9 mouse cellular contexts compared by ENCODE assay signal in genomic region chr2:119587383-119587782, GRCm38 (mm10). TPM values are rescaled to one million over a fixed set of nuclear protein-coding genes. Genes with fewer than 3 reads are reported as not detected.
DNase-seq lines count a peak whose midpoint lies in the region; ATAC-seq and TF ChIP-seq lines count a peak whose summit lies in the region.
"Had no signal": no experiment of that assay in that cellular context is flagged by ENCODE, and none has a peak within 500 bp of the region (broad histone marks: within the 10 kb centered on the region; RNA-seq: fewer than 3 reads in every experiment).

No protein-coding gene starts in this region.

- no peak for TF ChIP-seq EP300 in stomach, postnatal 0 days (optimal IDR thresholded peaks at IDR 0.05)

- no peak overlapping the region for H3K4me2 ChIP-seq in embryonic facial prominence, embryonic 14.5 days (ENCODE audit: low read depth, low read length)
- no peak overlapping the region for H3K4me2 ChIP-seq in stomach, postnatal 0 days (replicated peaks; ENCODE audit: low read depth)
- H3K4me2 ChIP-seq: limb, embryonic 13.5 days had no signal

- DNase-seq in gastrocnemius, adult 18-20 months (ENCODE audit: low spot score): peak; percentile 58
- no peak for DNase-seq in gastrocnemius, postnatal 25 days
- DNase-seq in adrenal gland, adult 8-10 months: peak; percentile 41
- DNase-seq in embryonic facial prominence, embryonic 14.5 days (ENCODE audit: low spot score): peak; percentile 33
- DNase-seq in kidney, postnatal 14 days: peak; percentile 73
- peak; percentile 76 for DNase-seq in stomach, postnatal 0 days (ENCODE audit: low spot score)

- no peak overlapping the region for H3K27ac ChIP-seq in embryonic facial prominence, embryonic 14.5 days (replicated peaks; ENCODE audit: low read depth, low read length)
- no peak overlapping the region for H3K27ac ChIP-seq in stomach, postnatal 0 days (replicated peaks)
- H3K27ac ChIP-seq: limb, embryonic 13.5 days had no signal

- TF ChIP-seq CTCF in C2C12 (IDR thresholded peaks at IDR 0.05; ENCODE audit: control insufficient read depth, insufficient read depth, insufficient read length): peak; percentile 53
- TF ChIP-seq CTCF in stomach, postnatal 0 days (IDR thresholded peaks at IDR 0.05; ENCODE audit: low read depth): peak; percentile 89

- H3K27me3 ChIP-seq in C2C12 (ENCODE audit: control insufficient read depth, insufficient read depth, insufficient read length): no peaks in the 10 kb centered on the region
- no peaks in the 10 kb centered on the region for H3K27me3 ChIP-seq in embryonic facial prominence, embryonic 14.5 days (replicated peaks; ENCODE audit: control insufficient read depth, insufficient read depth, low read length)
- H3K27me3 ChIP-seq in stomach, postnatal 0 days (ENCODE audit: control insufficient read depth, insufficient read depth, low read length): no peaks in the 10 kb centered on the region
- H3K27me3 ChIP-seq: limb, embryonic 13.5 days had no signal

- peaks cover 6% of the 10 kb centered on the region for H3K36me3 ChIP-seq in C2C12 (ENCODE audit: control insufficient read depth, insufficient read depth)
- peaks cover 8% of the 10 kb centered on the region; the same call in 1 of the 2 replicates for H3K36me3 ChIP-seq in embryonic facial prominence, embryonic 14.5 days (ENCODE audit: control insufficient read depth, insufficient read depth, low read length)
- no peaks in the 10 kb centered on the region; the same call in 1 of the 2 replicates for H3K36me3 ChIP-seq in stomach, postnatal 0 days (ENCODE audit: control insufficient read depth, insufficient read depth, low read length)

- 12% methylated on average over 4 of the region's 4 CpGs for WGBS in embryonic facial prominence, embryonic 14.5 days
- WGBS in stomach, postnatal 0 days: 17% methylated on average over 4 of the region's 4 CpGs

- H3K9ac ChIP-seq in embryonic facial prominence, embryonic 14.5 days (ENCODE audit: low read depth, low read length): no peak overlapping the region
- H3K9ac ChIP-seq in stomach, postnatal 0 days (ENCODE audit: low read length): no peak overlapping the region
- H3K9ac ChIP-seq: limb, embryonic 13.5 days had no signal

- H3K79me3 ChIP-seq in C2C12 (ENCODE audit: low read depth): no peaks in the 10 kb centered on the region

- H3K4me1 ChIP-seq in embryonic facial prominence, embryonic 14.5 days (ENCODE audit: control insufficient read depth, insufficient read depth, low read length): no peaks in the 10 kb centered on the region
- no peaks in the 10 kb centered on the region for H3K4me1 ChIP-seq in stomach, postnatal 0 days (replicated peaks; ENCODE audit: control insufficient read depth, insufficient read depth)
- H3K4me1 ChIP-seq: limb, embryonic 13.5 days had no signal

- H3ac ChIP-seq in C2C12 (ENCODE audit: control insufficient read depth, insufficient read length, low read depth): no peak overlapping the region

- H3K9me3 ChIP-seq in embryonic facial prominence, embryonic 14.5 days (ENCODE audit: control insufficient read depth, low read length): no peaks in the 10 kb centered on the region
- H3K9me3 ChIP-seq in stomach, postnatal 0 days (ENCODE audit: control insufficient read depth, low read length): no peaks in the 10 kb centered on the region
- H3K9me3 ChIP-seq: limb, embryonic 13.5 days had no signal

- H3K79me2 ChIP-seq in C2C12 (ENCODE audit: control insufficient read depth, insufficient read depth): no peaks in the 10 kb centered on the region

- no peak for ATAC-seq in embryonic facial prominence, embryonic 14.5 days (ENCODE audit: low read depth)
- ATAC-seq in megakaryocyte, adult 5-6 weeks (ENCODE audit: poor library complexity, severe bottlenecking): peak; percentile 90
- peak; percentile 70 for ATAC-seq in stomach, postnatal 0 days (ENCODE audit: low FRiP score, low TSS enrichment)

- no peak overlapping the region for H3K4me3 ChIP-seq in C2C12 (ENCODE audit: insufficient read depth, poor library complexity, severe bottlenecking)
- H3K4me3 ChIP-seq in embryonic facial prominence, embryonic 14.5 days (ENCODE audit: low read depth, low read length): no peak overlapping the region
- H3K4me3 ChIP-seq in stomach, postnatal 0 days (ENCODE audit: low read depth, low read length): no peak overlapping the region
- H3K4me3 ChIP-seq: limb, embryonic 13.5 days had no signal

TF ChIP-seq in C2C12, 6 proteins besides CTCF, POLR2A, EP300 and RAD21:
- no peak for TF ChIP-seq MAX (IDR thresholded peaks at IDR 0.05)
- no peak for TF ChIP-seq CEBPB (IDR thresholded peaks at IDR 0.05; ENCODE audit: low read depth)
- TF ChIP-seq MYOG (IDR thresholded peaks at IDR 0.05; ENCODE audit: control insufficient read depth, extremely low read depth, insufficient read length): no peak
- TF ChIP-seq USF1 (IDR thresholded peaks at IDR 0.05; ENCODE audit: low read depth): no peak
- TF ChIP-seq MYOD1 (IDR thresholded peaks at IDR 0.05; ENCODE audit: control insufficient read depth, insufficient read length, low read depth): no peak
- TF ChIP-seq FOSL1 (IDR thresholded peaks at IDR 0.05; ENCODE audit: insufficient read depth, low read length, poor library complexity, severe bottlenecking): no peak

RNA-seq across cellular contexts. Expression of gene Nusap1, which starts 30.7 kb away (rescaled TPM):
- under 1 TPM; 0.07 to 0.21 TPM for total RNA-seq in gastrocnemius, adult 18-20 months (2021)
- total RNA-seq in gastrocnemius, postnatal 25 days (2021): under 1 TPM; 0.46 to 0.54 TPM
- 6.5 TPM for polyA plus RNA-seq in C2C12 (2012; fragmentation: generic; extraction: Trizol)
- 1 to 10 TPM in 3 of 4 experiments, under 1 TPM in 1; 0.64 to 1.8 (median 1.4) TPM for total RNA-seq in adrenal gland, adult 8-10 months (2022)
- polyA plus RNA-seq in embryonic facial prominence, embryonic 14.5 days (2014; fragmentation: Nextera tagmentation; extraction: Ambion mirVana): 47.5 and 56.6 TPM in 2 replicates
- total RNA-seq in megakaryocyte, adult 5-6 weeks (2015): 144 and 159 TPM in 2 replicates
- total RNA-seq in megakaryocyte, adult 5-6 weeks (2017): 156 and 168 TPM in 2 replicates
- 17.6 and 23.7 TPM in 2 replicates for polyA plus RNA-seq in stomach, postnatal 0 days (2015; fragmentation: Nextera tagmentation; extraction: Ambion mirVana)

RNA-seq across cellular contexts. Expression of gene Oip5, which starts 30.9 kb away (rescaled TPM):
- total RNA-seq in gastrocnemius, adult 18-20 months (2021): not detected
- total RNA-seq in gastrocnemius, postnatal 25 days (2021): under 1 TPM in 1 of 2 experiments, not detected in 1; 0.32 TPM
- polyA plus RNA-seq in C2C12 (2012; fragmentation: generic; extraction: Trizol): 9.0 TPM
- total RNA-seq in adrenal gland, adult 8-10 months (2022): 1 to 10 TPM in 3 of 4 experiments, under 1 TPM in 1; 0.65 to 1.8 (median 1.2) TPM
- polyA plus RNA-seq in embryonic facial prominence, embryonic 14.5 days (2014; fragmentation: Nextera tagmentation; extraction: Ambion mirVana): 15.3 and 17.9 TPM in 2 replicates
- total RNA-seq in megakaryocyte, adult 5-6 weeks (2015): 17.7 and 20.5 TPM in 2 replicates
- total RNA-seq in megakaryocyte, adult 5-6 weeks (2017): 15.3 and 17.2 TPM in 2 replicates
- 8.5 and 9.3 TPM in 2 replicates for polyA plus RNA-seq in stomach, postnatal 0 days (2015; fragmentation: Nextera tagmentation; extraction: Ambion mirVana)

RNA-seq across cellular contexts. Expression of gene Chp1, which starts 39.9 kb away (rescaled TPM):
- total RNA-seq in gastrocnemius, adult 18-20 months (2021): 10 to 100 TPM; 75.7 to 78.6 TPM
- 10 to 100 TPM; 60.8 to 84.9 TPM for total RNA-seq in gastrocnemius, postnatal 25 days (2021)
- 51.9 TPM for polyA plus RNA-seq in C2C12 (2012; fragmentation: generic; extraction: Trizol)
- total RNA-seq in adrenal gland, adult 8-10 months (2022): 100 to 1,000 TPM; 229 to 290 (median 261) TPM
- polyA plus RNA-seq in embryonic facial prominence, embryonic 14.5 days (2014; fragmentation: Nextera tagmentation; extraction: Ambion mirVana): 68.5 and 69.6 TPM in 2 replicates
- 90.6 and 99.8 TPM in 2 replicates for total RNA-seq in megakaryocyte, adult 5-6 weeks (2015)
- 94.3 and 133 TPM in 2 replicates for total RNA-seq in megakaryocyte, adult 5-6 weeks (2017)
- polyA plus RNA-seq in stomach, postnatal 0 days (2015; fragmentation: Nextera tagmentation; extraction: Ambion mirVana): 127 and 134 TPM in 2 replicates

RNA-seq across cellular contexts. Expression of gene Exd1, which starts 40.0 kb away (rescaled TPM):
- total RNA-seq in gastrocnemius, adult 18-20 months (2021): 1 to 10 TPM; 1.2 to 1.9 TPM
- under 1 TPM; 0.51 to 0.82 TPM for total RNA-seq in gastrocnemius, postnatal 25 days (2021)
- 0.05 TPM for polyA plus RNA-seq in C2C12 (2012; fragmentation: generic; extraction: Trizol)
- total RNA-seq in adrenal gland, adult 8-10 months (2022): 1 to 10 TPM in 3 of 4 experiments, under 1 TPM in 1; 0.99 to 2.1 (median 1.1) TPM
- 0.22 and 0.29 TPM in 2 replicates for polyA plus RNA-seq in embryonic facial prominence, embryonic 14.5 days (2014; fragmentation: Nextera tagmentation; extraction: Ambion mirVana)
- total RNA-seq in megakaryocyte, adult 5-6 weeks (2015): 0.48 TPM in 1 of 2 replicates, not detected in the other
- 0.04 TPM in 1 of 2 replicates, not detected in the other for total RNA-seq in megakaryocyte, adult 5-6 weeks (2017)
- polyA plus RNA-seq in stomach, postnatal 0 days (2015; fragmentation: Nextera tagmentation; extraction: Ambion mirVana): 0.16 and 0.35 TPM in 2 replicates

Comparison
In these comparisons a context has a peak if more than half of its experiments do, and no peak if none do; other contexts are left out.
1. RNA of gene Nusap1, which starts 30.7 kb away (total RNA-seq): 144 to 168 TPM in megakaryocyte, adult 5-6 weeks; 0.64 to 1.8 TPM in adrenal gland, adult 8-10 months, 0.46 to 0.54 TPM in gastrocnemius, postnatal 25 days and 0.07 to 0.21 TPM in gastrocnemius, adult 18-20 months; every median in the first group is over 10 times any median in the second.
2. RNA of gene Oip5, which starts 30.9 kb away (total RNA-seq): 15.3 to 20.5 TPM in megakaryocyte, adult 5-6 weeks; 0.65 to 1.8 TPM in adrenal gland, adult 8-10 months, 0.32 TPM in gastrocnemius, postnatal 25 days and not detected in gastrocnemius, adult 18-20 months; every median in the first group is over 4 times any median in the second.